ENCODE assay signal across 13 mouse cellular contexts in the genomic region with DNA sequence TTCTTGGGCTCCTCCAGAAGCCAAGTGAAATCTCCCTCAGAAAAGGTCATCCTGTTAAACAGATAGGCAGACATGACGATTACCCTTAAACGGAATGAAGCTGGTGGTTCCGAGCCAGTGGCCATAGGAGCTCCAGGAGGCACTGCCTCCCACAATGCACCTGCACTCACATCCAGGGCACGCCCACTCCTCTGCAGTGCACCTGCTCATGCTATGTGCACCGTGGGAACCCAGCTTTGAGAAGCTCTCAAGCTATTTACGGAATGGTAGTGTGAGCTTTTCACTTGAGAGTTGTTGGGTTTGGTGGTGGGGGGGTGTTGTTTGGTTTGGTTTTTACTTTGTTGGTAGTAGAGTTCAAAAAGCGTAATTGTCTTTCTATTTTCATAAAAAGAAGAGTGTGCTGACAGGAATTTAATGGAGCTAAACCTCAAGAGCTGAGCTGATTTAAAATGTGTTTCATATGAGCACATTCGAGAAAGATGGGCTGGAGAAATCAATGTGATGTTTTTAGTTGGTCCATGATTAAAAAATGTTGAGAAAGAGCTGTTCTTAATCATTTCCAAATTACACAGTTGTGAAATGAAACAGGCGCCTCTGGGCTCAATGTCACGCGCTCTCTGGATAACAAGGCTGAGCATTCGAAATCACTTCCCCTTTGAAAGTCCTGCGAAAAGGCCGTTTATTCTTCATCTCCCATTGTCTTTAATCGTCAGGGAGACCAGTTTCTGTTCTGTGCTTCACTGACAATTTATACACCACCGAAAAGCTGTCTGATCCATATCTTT.
DNase-seq lines count a peak whose midpoint lies in the region; ATAC-seq and TF ChIP-seq lines count a peak whose summit lies in the region.
"Had no signal": no experiment of that assay in that cellular context is flagged by ENCODE, and none has a peak within 500 bp of the region (broad histone marks: within the 10 kb centered on the region; RNA-seq: fewer than 3 reads in every experiment).

No protein-coding gene starts in this region.

- H3K9ac ChIP-seq in hindbrain, embryonic 13.5 days = no peak overlapping the region
- H3K9ac ChIP-seq in midbrain, embryonic 16.5 days (ENCODE audit: low read depth, low read length) = no peak overlapping the region
- H3K9ac ChIP-seq in midbrain, postnatal 0 days (replicated peaks; ENCODE audit: low read length, poor library complexity, severe bottlenecking) = no peak overlapping the region
- H3K9ac ChIP-seq in forebrain, embryonic 15.5 days (replicated peaks) = no peak overlapping the region
- H3K9ac ChIP-seq: heart, embryonic 13.5 days; limb, embryonic 12.5 days had no signal

- no peak for DNase-seq in hindbrain, embryonic 10.5 days (ENCODE audit: low spot score)
- no peak for DNase-seq in midbrain, postnatal 0 days (ENCODE audit: low spot score)
- peak; percentile 59 to 64 for DNase-seq in lung, adult 18-20 months
- peak; percentile 49 for DNase-seq in right cerebral cortex, postnatal 25 days
- DNase-seq in adrenal gland, adult 8-10 months = no peak
- DNase-seq: kidney, postnatal 14 days had no signal

- H3K9me3 ChIP-seq in hindbrain, embryonic 13.5 days = no peaks in the 10 kb centered on the region
- no peaks in the 10 kb centered on the region for H3K9me3 ChIP-seq in hindbrain, embryonic 10.5 days
- H3K9me3 ChIP-seq in midbrain, embryonic 16.5 days (replicated peaks; ENCODE audit: control insufficient read depth, low read length, poor library complexity, severe bottlenecking) = no peaks in the 10 kb centered on the region
- no peaks in the 10 kb centered on the region for H3K9me3 ChIP-seq in midbrain, postnatal 0 days (ENCODE audit: low read length)
- H3K9me3 ChIP-seq in forebrain, embryonic 15.5 days = no peaks in the 10 kb centered on the region
- H3K9me3 ChIP-seq: heart, embryonic 13.5 days; limb, embryonic 12.5 days had no signal

- H3K4me3 ChIP-seq in hindbrain, embryonic 13.5 days = no peak overlapping the region
- H3K4me3 ChIP-seq in hindbrain, embryonic 10.5 days = no peak overlapping the region
- no peak overlapping the region for H3K4me3 ChIP-seq in midbrain, embryonic 16.5 days (ENCODE audit: low read depth, low read length)
- H3K4me3 ChIP-seq in midbrain, postnatal 0 days (ENCODE audit: low read depth, low read length) = no peak overlapping the region
- H3K4me3 ChIP-seq in forebrain, embryonic 15.5 days = no peak overlapping the region
- H3K4me3 ChIP-seq: heart, embryonic 13.5 days; limb, embryonic 12.5 days; myocyte had no signal

- no peak overlapping the region for H3K4me2 ChIP-seq in hindbrain, embryonic 13.5 days
- no peak overlapping the region for H3K4me2 ChIP-seq in midbrain, embryonic 16.5 days (ENCODE audit: low read length)
- H3K4me2 ChIP-seq in midbrain, postnatal 0 days (ENCODE audit: low read depth, low read length, poor library complexity, severe bottlenecking) = no peak overlapping the region
- H3K4me2 ChIP-seq in forebrain, embryonic 15.5 days (replicated peaks) = no peak overlapping the region
- H3K4me2 ChIP-seq: heart, embryonic 13.5 days; limb, embryonic 12.5 days had no signal

- TF ChIP-seq CTCF in midbrain, postnatal 0 days (IDR thresholded peaks at IDR 0.05) = no peak

- WGBS in hindbrain, embryonic 13.5 days = 76% methylated on average over 16 of the region's 16 CpGs
- 83% methylated on average over 16 of the region's 16 CpGs for WGBS in hindbrain, embryonic 10.5 days
- WGBS in midbrain, embryonic 16.5 days = 70% methylated on average over 16 of the region's 16 CpGs
- WGBS in midbrain, postnatal 0 days = 64% methylated on average over 16 of the region's 16 CpGs
- WGBS in forebrain, embryonic 15.5 days = 66% methylated on average over 16 of the region's 16 CpGs

- no peaks in the 10 kb centered on the region for H3K27me3 ChIP-seq in hindbrain, embryonic 13.5 days
- no peaks in the 10 kb centered on the region for H3K27me3 ChIP-seq in hindbrain, embryonic 10.5 days (ENCODE audit: insufficient read depth, poor library complexity, severe bottlenecking)
- no peaks in the 10 kb centered on the region for H3K27me3 ChIP-seq in midbrain, embryonic 16.5 days (ENCODE audit: control insufficient read depth, insufficient read depth, low read depth, low read length)
- H3K27me3 ChIP-seq in midbrain, postnatal 0 days (ENCODE audit: insufficient read depth, low read length) = no peaks in the 10 kb centered on the region
- no peaks in the 10 kb centered on the region for H3K27me3 ChIP-seq in forebrain, embryonic 15.5 days
- H3K27me3 ChIP-seq: heart, embryonic 13.5 days; limb, embryonic 12.5 days had no signal

- peaks cover 6% of the 10 kb centered on the region for H3K36me3 ChIP-seq in hindbrain, embryonic 13.5 days
- no peaks in the 10 kb centered on the region for H3K36me3 ChIP-seq in hindbrain, embryonic 10.5 days
- no peaks in the 10 kb centered on the region for H3K36me3 ChIP-seq in midbrain, embryonic 16.5 days (ENCODE audit: control insufficient read depth, insufficient read depth, low read length)
- peaks cover 5% of the 10 kb centered on the region; the same call in 1 of the 2 replicates for H3K36me3 ChIP-seq in midbrain, postnatal 0 days (ENCODE audit: insufficient read depth, low read length)
- H3K36me3 ChIP-seq in forebrain, embryonic 15.5 days = peaks cover 5% of the 10 kb centered on the region; the same call in 1 of the 2 replicates
- H3K36me3 ChIP-seq: heart, embryonic 13.5 days; limb, embryonic 12.5 days had no signal

- no peaks in the 10 kb centered on the region; the same call in 1 of the 2 replicates for H3K4me1 ChIP-seq in hindbrain, embryonic 13.5 days (replicated peaks)
- H3K4me1 ChIP-seq in hindbrain, embryonic 10.5 days (replicated peaks) = 0 out of 2 replicates have a peak, but pooled peaks cover 4% of the 10 kb centered on the region
- 0 out of 2 replicates have a peak, but pooled peaks cover 2% of the 10 kb centered on the region for H3K4me1 ChIP-seq in midbrain, embryonic 16.5 days (ENCODE audit: control insufficient read depth, insufficient read depth, low read length)
- 0 out of 2 replicates have a peak, but pooled peaks cover 2% of the 10 kb centered on the region for H3K4me1 ChIP-seq in midbrain, postnatal 0 days (ENCODE audit: insufficient read depth, low read length)
- H3K4me1 ChIP-seq in forebrain, embryonic 15.5 days = no peaks in the 10 kb centered on the region
- H3K4me1 ChIP-seq: limb, embryonic 12.5 days had no signal

- peak overlapping the region; percentile 23; the same call in 1 of the 2 replicates for H3K27ac ChIP-seq in hindbrain, embryonic 13.5 days
- H3K27ac ChIP-seq in hindbrain, embryonic 10.5 days = no peak overlapping the region
- H3K27ac ChIP-seq in midbrain, embryonic 16.5 days (ENCODE audit: low read length) = no peak overlapping the region
- no peak overlapping the region; the same call in 1 of the 2 replicates for H3K27ac ChIP-seq in midbrain, postnatal 0 days (ENCODE audit: low read depth, low read length)
- H3K27ac ChIP-seq in forebrain, embryonic 15.5 days (replicated peaks) = no peak overlapping the region
- H3K27ac ChIP-seq: heart, embryonic 13.5 days; limb, embryonic 12.5 days; macrophage had no signal

- ATAC-seq in hindbrain, embryonic 13.5 days (ENCODE audit: low FRiP score) = no peak
- 0 out of 2 replicates have a peak, but pooled peaks have one; percentile 27 for ATAC-seq in midbrain, embryonic 16.5 days
- no peak for ATAC-seq in midbrain, postnatal 0 days (ENCODE audit: low FRiP score)
- ATAC-seq in forebrain, embryonic 15.5 days (replicated peaks) = no peak

Comparison
In these comparisons a context has a peak if more than half of its experiments do, and no peak if none do; other contexts are left out.
1. DNase-seq: peak in lung, adult 18-20 months (2 of 2) and right cerebral cortex, postnatal 25 days (single experiment); none in hindbrain, embryonic 10.5 days (single experiment), midbrain, postnatal 0 days (single experiment) and adrenal gland, adult 8-10 months (single experiment).